Mouse (Mus musculus) neural tube, embryonic 11.5 days (tissue): ENCODE measurements around the gene Psmb5. TPM values are rescaled to one million over a fixed set of nuclear protein-coding genes. Genes with fewer than 3 reads are reported as not detected.
A peak's percentile ranks its signal among the peaks of the same experiment; 100 is the strongest.

Source experiments
- ATAC-seq: fragments of 200-750 bp; cut with Nextera tagmentation; 2 replicates; pipeline ENCODE4 v1.8.0; 2017; ENCODE audit warnings: moderate number of reproducible peaks, mild to moderate bottlenecking, moderate TSS enrichment, moderate library complexity; ENCODE audit not compliant: insufficient read depth, low FRiP score, low TSS enrichment
- DNase-seq: peaks from one replicate; pipeline ENCODE4 v3.0.0-alpha.2; 2015; ENCODE audit warnings: low spot score
- H3K27ac ChIP-seq: fragments of 300-500 bp; sonication (generic); 2 replicates; pipeline ENCODE4 v1.5.1; 2014; ENCODE audit warnings: low read depth, mild to moderate bottlenecking, low read length
- H3K27me3 ChIP-seq: fragments of 300-500 bp; sonication (generic); 2 replicates; pipeline ENCODE4 v1.6.1; 2014; ENCODE audit warnings: mild to moderate bottlenecking, low read length, mixed read lengths; ENCODE audit not compliant: control insufficient read depth, insufficient read depth
- H3K36me3 ChIP-seq: fragments of 300-500 bp; sonication (generic); 2 replicates; pipeline ENCODE4 v1.6.1; 2014; ENCODE audit warnings: mild to moderate bottlenecking, low read length, moderate library complexity, mixed read lengths; ENCODE audit not compliant: control insufficient read depth, insufficient read depth
- H3K4me1 ChIP-seq: fragments of 300-500 bp; sonication (generic); 2 replicates; pipeline ENCODE4 v1.6.1; 2014; ENCODE audit warnings: low read length, mixed read lengths; ENCODE audit not compliant: control insufficient read depth, insufficient read depth
- H3K4me2 ChIP-seq: fragments of 300-500 bp; sonication (generic); 2 replicates; pipeline ENCODE4 v1.6.1; 2014; ENCODE audit warnings: low read depth, mild to moderate bottlenecking, moderate library complexity
- H3K4me3 ChIP-seq: fragments of 300-500 bp; sonication (generic); 2 replicates; pipeline ENCODE4 v1.5.1; 2014; ENCODE audit warnings: low read depth, low read length
- H3K9ac ChIP-seq: fragments of 300-500 bp; sonication (generic); 2 replicates; pipeline ENCODE4 v1.6.1; 2014; ENCODE audit warnings: mild to moderate bottlenecking, low read length
- H3K9me3 ChIP-seq: fragments of 300-500 bp; sonication (generic); 2 replicates; pipeline ENCODE4 v1.6.1; 2016; ENCODE audit warnings: low read length; ENCODE audit not compliant: control insufficient read depth
- WGBS: fragments of 180-500 bp; shearing (Covaris S2); extraction: QIAGEN DNeasy Blood & Tissue Kit; methylation state at CpG from one replicate; pipeline ENCODE4 v1.1.7; 2014; 5-methylcytosine and 5-hydroxymethylcytosine counted together
- polyA plus RNA-seq: library from polyadenylated mRNA; unstranded; fragments of >200 nt; fragmentation: Nextera tagmentation; extraction: Ambion mirVana; gene quantifications from 2 replicates; pipeline ENCODE4 v1.2.1, GENCODE M21; 2014

The Psmb5 gene
- polyA plus RNA-seq, 1 experiment from 2014 or later = 470 TPM

GRCm38 (mm10) chr14:54646898-54647636, 29.2 kb upstream of the Psmb5 start:
- Histone ChIP-seq H3K9ac (no peak overlapping the region), H3K4me3 (no peak overlapping the region), H3K9me3 (no peaks in the 10 kb centered on the region), H3K27ac (no peak overlapping the region), H3K27me3 (no peaks in the 10 kb centered on the region), H3K4me1 (peaks cover 5% of the 10 kb centered on the region; the same call in 1 of the 2 replicates), H3K4me2 (no peak overlapping the region), H3K36me3 (peaks cover 55% of the 10 kb centered on the region)
- DNase-seq (no peak), ATAC-seq (no peak)
- WGBS = 95% methylated on average over 8 of the region's 8 CpGs

GRCm38 (mm10) chr14:54646455-54646854, 28.6 kb upstream of the Psmb5 start:
- Histone ChIP-seq H3K36me3 (peaks cover 55% of the 10 kb centered on the region), H3K4me1 (no peaks in the 10 kb centered on the region), H3K9ac (no peak overlapping the region), H3K4me2 (no peak overlapping the region), H3K4me3 (no peak overlapping the region), H3K9me3 (no peaks in the 10 kb centered on the region), H3K27me3 (no peaks in the 10 kb centered on the region), H3K27ac (no peak overlapping the region)
- 96% methylated on average over 17 of the region's 17 CpGs for WGBS
- ATAC-seq = no peak
- no peak for DNase-seq

GRCm38 (mm10) chr14:54644294-54644693, 26.5 kb upstream of the Psmb5 start:
- H3K9ac ChIP-seq = no peak overlapping the region
- peaks cover 9% of the 10 kb centered on the region; the same call in 1 of the 2 replicates for H3K4me1 ChIP-seq
- H3K4me3 ChIP-seq = no peak overlapping the region
- ATAC-seq = no peak
- 97% methylated on average over 9 of the region's 9 CpGs for WGBS
- H3K27ac ChIP-seq = no peak overlapping the region
- H3K9me3 ChIP-seq = no peaks in the 10 kb centered on the region
- peaks cover 39% of the 10 kb centered on the region for H3K36me3 ChIP-seq
- no peaks in the 10 kb centered on the region for H3K27me3 ChIP-seq
- DNase-seq = no peak
- H3K4me2 ChIP-seq = no peak overlapping the region

GRCm38 (mm10) chr14:54643011-54643410, 25.2 kb upstream of the Psmb5 start:
- ATAC-seq (no peak), DNase-seq (no peak)
- no peak overlapping the region for H3K4me3 ChIP-seq
- no peak overlapping the region for H3K9ac ChIP-seq
- H3K27me3 ChIP-seq = no peaks in the 10 kb centered on the region
- no peaks in the 10 kb centered on the region for H3K9me3 ChIP-seq
- 85% methylated on average over 2 of the region's 2 CpGs for WGBS
- no peak overlapping the region for H3K27ac ChIP-seq
- no peak overlapping the region for H3K4me2 ChIP-seq
- peaks cover 9% of the 10 kb centered on the region; the same call in 1 of the 2 replicates for H3K4me1 ChIP-seq
- H3K36me3 ChIP-seq = peaks cover 32% of the 10 kb centered on the region

- ATAC-seq = no peak
- Histone ChIP-seq H3K27ac (no peak overlapping the region), H3K27me3 (no peaks in the 10 kb centered on the region), H3K9me3 (no peaks in the 10 kb centered on the region), H3K4me1 (peaks cover 9% of the 10 kb centered on the region; the same call in 1 of the 2 replicates), H3K36me3 (peaks cover 32% of the 10 kb centered on the region), H3K4me2 (no peak overlapping the region), H3K9ac (no peak overlapping the region), H3K4me3 (no peak overlapping the region)
- WGBS = 81% methylated on average over 25 of the region's 25 CpGs
- DNase-seq = no peak
Measured at GRCm38 (mm10) chr14:54642224-54642944, 24.6 kb upstream of the Psmb5 start.

GRCm38 (mm10) chr14:54641305-54641969, 23.6 kb upstream of the Psmb5 start, which contains the start of gene Cdh24:
Cdh24 (minus strand) TSS chr14:54641364.
- peak within 1 kb of the TSS; percentile 76 for H3K4me3 ChIP-seq
- ATAC-seq = peak; percentile 89
- WGBS = 0% methylated on average over 50 of the region's 52 CpGs
- H3K27ac ChIP-seq = peak within 1 kb of the TSS; percentile 77
- peak; percentile 92 for DNase-seq
- H3K36me3 ChIP-seq = peaks cover 29% of the 10 kb centered on the region
- H3K4me1 ChIP-seq = peaks cover 9% of the 10 kb centered on the region; the same call in 1 of the 2 replicates
- no peaks in the 10 kb centered on the region for H3K27me3 ChIP-seq
- peak within 1 kb of the TSS; percentile 92 for H3K9ac ChIP-seq
- H3K9me3 ChIP-seq = no peaks in the 10 kb centered on the region
- H3K4me2 ChIP-seq = peak within 1 kb of the TSS; percentile 97

- ATAC-seq (peak; percentile 17), DNase-seq (no peak)
- peak within 1 kb of the TSS; percentile 92 for H3K9ac ChIP-seq
- WGBS = under 1% methylated on average over 28 of the region's 28 CpGs
- no peaks in the 10 kb centered on the region for H3K27me3 ChIP-seq
- H3K9me3 ChIP-seq = no peaks in the 10 kb centered on the region
- H3K4me3 ChIP-seq = peak within 1 kb of the TSS; percentile 76
- H3K4me1 ChIP-seq = peaks cover 9% of the 10 kb centered on the region; the same call in 1 of the 2 replicates
- peak within 1 kb of the TSS; percentile 77 for H3K27ac ChIP-seq
- peak within 1 kb of the TSS; percentile 97 for H3K4me2 ChIP-seq
- H3K36me3 ChIP-seq = peaks cover 26% of the 10 kb centered on the region
Measured at GRCm38 (mm10) chr14:54640946-54641304, 23.1 kb upstream of the Psmb5 start, which contains the start of gene Gm17606. Gm17606 (plus strand) TSS chr14:54640952.

- no peaks in the 10 kb centered on the region for H3K27me3 ChIP-seq
- 20% methylated on average over 4 of the region's 4 CpGs for WGBS
- H3K4me1 ChIP-seq = peaks cover 9% of the 10 kb centered on the region; the same call in 1 of the 2 replicates
- H3K9ac ChIP-seq = peak overlapping the region; percentile 48
- no peak overlapping the region for H3K27ac ChIP-seq
- H3K4me2 ChIP-seq = peak overlapping the region; percentile 97
- H3K36me3 ChIP-seq = peaks cover 18% of the 10 kb centered on the region
- H3K4me3 ChIP-seq = peak overlapping the region; percentile 76
- no peaks in the 10 kb centered on the region for H3K9me3 ChIP-seq
- no peak for ATAC-seq
- no peak for DNase-seq
Measured at GRCm38 (mm10) chr14:54640121-54640520, 22.3 kb upstream of the Psmb5 start.
